Mouse (Mus musculus) left cerebral cortex, adult 2 months (tissue): ENCODE data around the gene 2310039H08Rik. TPM values are rescaled to one million over a fixed set of nuclear protein-coding genes. Genes with fewer than 3 reads are reported as not detected.

Experiments used
- DNase-seq, 2 experiments: peaks; one replicate each; pipeline ENCODE4 v3.0.0; 2021 to 2022; ENCODE audit warnings: low spot score in 2 of 2, mixed read lengths in 1 of 2; ENCODE audit errors: extremely low spot score in 1 of 2
- H3K27ac ChIP-seq: fragments of 200-600 bp; 2 replicates; pipeline ENCODE4 v1.8.1; 2022
- H3K4me3 ChIP-seq: fragments of 200-600 bp; 2 replicates; pipeline ENCODE4 v1.8.1; 2022
- CTCF ChIP-seq: fragments of 200-600 bp; IDR thresholded peaks from 2 replicates; pipeline ENCODE4 v1.8.1; 2022; ENCODE audit warnings: antibody characterized with exemption, mild to moderate bottlenecking, moderate library complexity
- intact Hi-C: fragments of 180-260 bp; cut with DNase I; formaldehyde crosslinking; loops from one replicate; pipeline ENCODE4 v1.15.1; 2025
- long read RNA-seq, 2 experiments: library from polyadenylated mRNA; stranded (forward); transcript quantifications; one replicate each; pipeline ENCODE4 v2.0.0; 2021; ENCODE audit warnings: borderline mapping rate in 2 of 2
- total RNA-seq, 2 experiments: library from RNA; stranded (reverse); gene quantifications; 2 replicates each; pipeline ENCODE4 v1.2.3; 2021

The 2310039H08Rik gene
- total RNA-seq, result 1 to 10 TPM; 6.3 to 6.5 TPM
- long read RNA-seq, experiment 1, transcript 2310039H08Rik-201 (1 exons, 762 nt), result major isoform, 7 of 7 reads
- long read RNA-seq, experiment 1, partial matches to known transcripts, result 0 of 7 reads
- long read RNA-seq, experiment 1, other reads (novel, unspliced or antisense), result 0 of 7 reads
- long read RNA-seq, experiment 2, partial matches to known transcripts, result 0 of 1 reads
- long read RNA-seq, experiment 2, other reads (novel, unspliced or antisense), result 0 of 1 reads

- Histone ChIP-seq H3K4me3 (peak within 1 kb of the TSS; percentile 86), H3K27ac (peak within 1 kb of the TSS; percentile 87)
- intact Hi-C loops, result loop anchor here (2.0 kb wide), 1 partner anchor 20 kb away; the partner anchor contains the start of gene Cnpy3
- peak; percentile 80 to 82 for DNase-seq
- TF ChIP-seq CTCF, result no peak
These were observed at the start of gene 2310039H08Rik for GRCm38 (mm10) chr17:46772404-46773277. 2310039H08Rik (plus strand) TSS chr17:46772635.

- H3K4me3 ChIP-seq, result no peak overlapping the region
- intact Hi-C loops, result no loop called here
- no peak for TF ChIP-seq CTCF
- DNase-seq, result no peak
- no peak overlapping the region for H3K27ac ChIP-seq
These were observed 47.9 kb upstream of the 2310039H08Rik start for GRCm38 (mm10) chr17:46724477-46725084.

- DNase-seq, result no peak
- intact Hi-C loops, result no loop called here
- Histone ChIP-seq H3K4me3 (no peak overlapping the region), H3K27ac (no peak overlapping the region)
- peak; percentile 50 for TF ChIP-seq CTCF
These were observed 47.2 kb upstream of the 2310039H08Rik start for GRCm38 (mm10) chr17:46725273-46725672.

- no peak overlapping the region for H3K27ac ChIP-seq
- no peak overlapping the region for H3K4me3 ChIP-seq
- intact Hi-C loops, result no loop called here
- TF ChIP-seq CTCF, result no peak
- no peak for DNase-seq
These were observed 46.4 kb upstream of the 2310039H08Rik start for GRCm38 (mm10) chr17:46725731-46726645.

GRCm38 (mm10) chr17:46727271-46727670 is 45.2 kb upstream of the 2310039H08Rik start:
- intact Hi-C loops, result no loop called here
- H3K4me3 ChIP-seq, result no peak overlapping the region
- H3K27ac ChIP-seq, result no peak overlapping the region
- DNase-seq, result no peak
- TF ChIP-seq CTCF, result no peak

GRCm38 (mm10) chr17:46728021-46728420 is 44.4 kb upstream of the 2310039H08Rik start:
- H3K4me3 ChIP-seq, result no peak overlapping the region
- H3K27ac ChIP-seq, result no peak overlapping the region
- peak; percentile 36 for TF ChIP-seq CTCF
- intact Hi-C loops, result no loop called here
- DNase-seq, result no peak

- no peak overlapping the region for H3K4me3 ChIP-seq
- intact Hi-C loops, result no loop called here
- no peak for DNase-seq
- no peak for TF ChIP-seq CTCF
- no peak overlapping the region for H3K27ac ChIP-seq
These were observed 43.9 kb upstream of the 2310039H08Rik start for GRCm38 (mm10) chr17:46728496-46728895.

- DNase-seq, result no peak
- H3K4me3 ChIP-seq, result no peak within 1 kb of the TSS
- H3K27ac ChIP-seq, result no peak within 1 kb of the TSS
- TF ChIP-seq CTCF, result no peak
- intact Hi-C loops, result no loop called here
These were observed 43.5 kb upstream of the 2310039H08Rik start, which contains the start of gene Gnmt for GRCm38 (mm10) chr17:46728904-46729318. Gnmt (minus strand) TSS chr17:46729168.

GRCm38 (mm10) chr17:46734055-46734454 is 38.4 kb upstream of the 2310039H08Rik start:
- no peak for DNase-seq
- intact Hi-C loops, result no loop called here
- Histone ChIP-seq H3K4me3 (no peak overlapping the region), H3K27ac (no peak overlapping the region)
- no peak for TF ChIP-seq CTCF

GRCm38 (mm10) chr17:46735287-46735686 is 37.1 kb upstream of the 2310039H08Rik start:
- no peak for TF ChIP-seq CTCF
- Histone ChIP-seq H3K27ac (no peak overlapping the region), H3K4me3 (no peak overlapping the region)
- DNase-seq, result no peak
- intact Hi-C loops, result no loop called here

GRCm38 (mm10) chr17:46736160-46736559 is 36.3 kb upstream of the 2310039H08Rik start:
- Histone ChIP-seq H3K4me3 (no peak overlapping the region), H3K27ac (no peak overlapping the region)
- intact Hi-C loops, result no loop called here
- DNase-seq, result no peak
- TF ChIP-seq CTCF, result peak; percentile 54
